Mouse (Mus musculus): ENCODE measurements around the gene Zfp575. TPM values are rescaled to one million over a fixed set of nuclear protein-coding genes. Genes with fewer than 3 reads are reported as not detected.

Zfp575 gene
- polyA plus RNA-seq, 1 experiment from 2014 or later = 3.0 TPM

- WGBS = 88% methylated on average over 10 of the region's 10 CpGs
- Histone ChIP-seq H3K9me3 (ENCODE audit: control insufficient read depth, low read length) (no peaks in the 10 kb centered on the region), H3K27ac (ENCODE audit: low read depth, low read length) (no peak overlapping the region), H3K4me3 (ENCODE audit: low read length) (no peak overlapping the region), H3K4me1 (ENCODE audit: control insufficient read depth, insufficient read depth, low read length) (0 out of 2 replicates have a peak, but pooled peaks cover 3% of the 10 kb centered on the region), H3K27me3 (ENCODE audit: control insufficient read depth, insufficient read depth, low read length) (no peaks in the 10 kb centered on the region), H3K4me2 (replicated peaks; ENCODE audit: low read depth, low read length) (no peak overlapping the region), H3K36me3 (ENCODE audit: control insufficient read depth, insufficient read depth, low read length) (peaks cover 5% of the 10 kb centered on the region; the same call in 1 of the 2 replicates), H3K9ac (ENCODE audit: low read depth, low read length) (no peak overlapping the region)
- ATAC-seq (ENCODE audit: low FRiP score, low TSS enrichment) = no peak
These were observed 9.6 kb downstream of the Zfp575 start for GRCm38 (mm10) chr7:24577811-24578210.

- 49% methylated on average over 12 of the region's 12 CpGs for WGBS
- no peak overlapping the region for H3K4me2 ChIP-seq (replicated peaks; ENCODE audit: low read depth, low read length)
- H3K27ac ChIP-seq (ENCODE audit: low read depth, low read length) = no peak overlapping the region
- no peak overlapping the region for H3K9ac ChIP-seq (ENCODE audit: low read depth, low read length)
- H3K36me3 ChIP-seq (ENCODE audit: control insufficient read depth, insufficient read depth, low read length) = peaks cover 26% of the 10 kb centered on the region
- 0 out of 2 replicates have a peak, but pooled peaks cover 3% of the 10 kb centered on the region for H3K4me1 ChIP-seq (ENCODE audit: control insufficient read depth, insufficient read depth, low read length)
- H3K27me3 ChIP-seq (ENCODE audit: control insufficient read depth, insufficient read depth, low read length) = no peaks in the 10 kb centered on the region
- no peaks in the 10 kb centered on the region for H3K9me3 ChIP-seq (ENCODE audit: control insufficient read depth, low read length)
- ATAC-seq (ENCODE audit: low FRiP score, low TSS enrichment) = peak; percentile 47; the same call in 1 of the 2 replicates
- no peak overlapping the region for H3K4me3 ChIP-seq (ENCODE audit: low read length)
These were observed 13.1 kb downstream of the Zfp575 start for GRCm38 (mm10) chr7:24574224-24574796.

GRCm38 (mm10) chr7:24572455-24572854, 15.0 kb downstream of the Zfp575 start:
- Histone ChIP-seq H3K27me3 (ENCODE audit: control insufficient read depth, insufficient read depth, low read length) (no peaks in the 10 kb centered on the region), H3K4me1 (ENCODE audit: control insufficient read depth, insufficient read depth, low read length) (0 out of 2 replicates have a peak, but pooled peaks cover 3% of the 10 kb centered on the region), H3K9ac (ENCODE audit: low read depth, low read length) (no peak overlapping the region), H3K4me2 (replicated peaks; ENCODE audit: low read depth, low read length) (no peak overlapping the region), H3K36me3 (ENCODE audit: control insufficient read depth, insufficient read depth, low read length) (peaks cover 45% of the 10 kb centered on the region), H3K9me3 (ENCODE audit: control insufficient read depth, low read length) (no peaks in the 10 kb centered on the region), H3K27ac (ENCODE audit: low read depth, low read length) (no peak overlapping the region), H3K4me3 (ENCODE audit: low read length) (no peak overlapping the region)
- 60% methylated on average over 5 of the region's 5 CpGs for WGBS
- no peak for ATAC-seq (ENCODE audit: low FRiP score, low TSS enrichment)

GRCm38 (mm10) chr7:24571071-24571470, 16.4 kb downstream of the Zfp575 start:
- Histone ChIP-seq H3K4me2 (replicated peaks; ENCODE audit: low read depth, low read length) (no peak overlapping the region), H3K36me3 (ENCODE audit: control insufficient read depth, insufficient read depth, low read length) (peaks cover 59% of the 10 kb centered on the region), H3K4me3 (ENCODE audit: low read length) (no peak overlapping the region), H3K9me3 (ENCODE audit: control insufficient read depth, low read length) (no peaks in the 10 kb centered on the region), H3K9ac (ENCODE audit: low read depth, low read length) (no peak overlapping the region), H3K27me3 (ENCODE audit: control insufficient read depth, insufficient read depth, low read length) (no peaks in the 10 kb centered on the region), H3K4me1 (ENCODE audit: control insufficient read depth, insufficient read depth, low read length) (0 out of 2 replicates have a peak, but pooled peaks cover 3% of the 10 kb centered on the region), H3K27ac (ENCODE audit: low read depth, low read length) (no peak overlapping the region)
- no peak for ATAC-seq (ENCODE audit: low FRiP score, low TSS enrichment)
- 81% methylated on average over 4 of the region's 4 CpGs for WGBS

GRCm38 (mm10) chr7:24568512-24568911, 18.9 kb downstream of the Zfp575 start:
- Histone ChIP-seq H3K9me3 (ENCODE audit: control insufficient read depth, low read length) (no peaks in the 10 kb centered on the region), H3K4me1 (ENCODE audit: control insufficient read depth, insufficient read depth, low read length) (no peaks in the 10 kb centered on the region), H3K36me3 (ENCODE audit: control insufficient read depth, insufficient read depth, low read length) (peaks cover 74% of the 10 kb centered on the region), H3K27ac (ENCODE audit: low read depth, low read length) (no peak overlapping the region), H3K27me3 (ENCODE audit: control insufficient read depth, insufficient read depth, low read length) (no peaks in the 10 kb centered on the region), H3K9ac (ENCODE audit: low read depth, low read length) (no peak overlapping the region), H3K4me3 (ENCODE audit: low read length) (no peak overlapping the region), H3K4me2 (replicated peaks; ENCODE audit: low read depth, low read length) (no peak overlapping the region)
- no peak for ATAC-seq (ENCODE audit: low FRiP score, low TSS enrichment)
- 91% methylated on average over 4 of the region's 4 CpGs for WGBS

GRCm38 (mm10) chr7:24566206-24566605, 21.2 kb downstream of the Zfp575 start:
- ATAC-seq (ENCODE audit: low FRiP score, low TSS enrichment) = no peak
- Histone ChIP-seq H3K4me1 (ENCODE audit: control insufficient read depth, insufficient read depth, low read length) (no peaks in the 10 kb centered on the region), H3K4me3 (ENCODE audit: low read length) (no peak overlapping the region), H3K27me3 (ENCODE audit: control insufficient read depth, insufficient read depth, low read length) (no peaks in the 10 kb centered on the region), H3K27ac (ENCODE audit: low read depth, low read length) (no peak overlapping the region), H3K4me2 (replicated peaks; ENCODE audit: low read depth, low read length) (no peak overlapping the region), H3K9me3 (ENCODE audit: control insufficient read depth, low read length) (no peaks in the 10 kb centered on the region), H3K36me3 (ENCODE audit: control insufficient read depth, insufficient read depth, low read length) (peaks cover 72% of the 10 kb centered on the region), H3K9ac (ENCODE audit: low read depth, low read length) (no peak overlapping the region)
- WGBS = 93% methylated on average over 9 of the region's 9 CpGs

- Histone ChIP-seq H3K27ac (ENCODE audit: low read depth, low read length) (no peak overlapping the region), H3K4me1 (ENCODE audit: control insufficient read depth, insufficient read depth, low read length) (no peaks in the 10 kb centered on the region), H3K9ac (ENCODE audit: low read depth, low read length) (no peak overlapping the region), H3K27me3 (ENCODE audit: control insufficient read depth, insufficient read depth, low read length) (no peaks in the 10 kb centered on the region), H3K4me3 (ENCODE audit: low read length) (no peak overlapping the region), H3K36me3 (ENCODE audit: control insufficient read depth, insufficient read depth, low read length) (peaks cover 72% of the 10 kb centered on the region), H3K9me3 (ENCODE audit: control insufficient read depth, low read length) (no peaks in the 10 kb centered on the region), H3K4me2 (replicated peaks; ENCODE audit: low read depth, low read length) (no peak overlapping the region)
- no peak for ATAC-seq (ENCODE audit: low FRiP score, low TSS enrichment)
- 96% methylated on average over 11 of the region's 11 CpGs for WGBS
These were observed 21.8 kb downstream of the Zfp575 start for GRCm38 (mm10) chr7:24565627-24566026.

GRCm38 (mm10) chr7:24564607-24565265, 22.7 kb downstream of the Zfp575 start:
- peaks cover 72% of the 10 kb centered on the region for H3K36me3 ChIP-seq (ENCODE audit: control insufficient read depth, insufficient read depth, low read length)
- no peak overlapping the region for H3K9ac ChIP-seq (ENCODE audit: low read depth, low read length)
- H3K4me2 ChIP-seq (replicated peaks; ENCODE audit: low read depth, low read length) = no peak overlapping the region
- no peak overlapping the region for H3K27ac ChIP-seq (ENCODE audit: low read depth, low read length)
- H3K4me1 ChIP-seq (ENCODE audit: control insufficient read depth, insufficient read depth, low read length) = no peaks in the 10 kb centered on the region
- no peak overlapping the region for H3K4me3 ChIP-seq (ENCODE audit: low read length)
- H3K27me3 ChIP-seq (ENCODE audit: control insufficient read depth, insufficient read depth, low read length) = no peaks in the 10 kb centered on the region
- 66% methylated on average over 6 of the region's 6 CpGs for WGBS
- peak; percentile 25; the same call in 1 of the 2 replicates for ATAC-seq (ENCODE audit: low FRiP score, low TSS enrichment)
- H3K9me3 ChIP-seq (ENCODE audit: control insufficient read depth, low read length) = no peaks in the 10 kb centered on the region

- Histone ChIP-seq H3K4me2 (replicated peaks; ENCODE audit: low read depth, low read length) (no peak overlapping the region), H3K4me1 (ENCODE audit: control insufficient read depth, insufficient read depth, low read length) (no peaks in the 10 kb centered on the region), H3K36me3 (ENCODE audit: control insufficient read depth, insufficient read depth, low read length) (peaks cover 72% of the 10 kb centered on the region), H3K4me3 (ENCODE audit: low read length) (no peak overlapping the region), H3K27ac (ENCODE audit: low read depth, low read length) (no peak overlapping the region), H3K9me3 (ENCODE audit: control insufficient read depth, low read length) (no peaks in the 10 kb centered on the region), H3K27me3 (ENCODE audit: control insufficient read depth, insufficient read depth, low read length) (no peaks in the 10 kb centered on the region), H3K9ac (ENCODE audit: low read depth, low read length) (no peak overlapping the region)
- 81% methylated on average over 4 of the region's 4 CpGs for WGBS
- ATAC-seq (ENCODE audit: low FRiP score, low TSS enrichment) = no peak
These were observed 23.6 kb downstream of the Zfp575 start for GRCm38 (mm10) chr7:24563837-24564206.
